Mouse (Mus musculus) A20 (cell line): ENCODE measurements around the gene Rab42.

ENCODE experiments used
- DNase-seq: peaks from one replicate; pipeline ENCODE4 v3.0.0-alpha.2; 2011; ENCODE audit warnings: low read depth, low spot score

The Rab42 gene

DNA sequence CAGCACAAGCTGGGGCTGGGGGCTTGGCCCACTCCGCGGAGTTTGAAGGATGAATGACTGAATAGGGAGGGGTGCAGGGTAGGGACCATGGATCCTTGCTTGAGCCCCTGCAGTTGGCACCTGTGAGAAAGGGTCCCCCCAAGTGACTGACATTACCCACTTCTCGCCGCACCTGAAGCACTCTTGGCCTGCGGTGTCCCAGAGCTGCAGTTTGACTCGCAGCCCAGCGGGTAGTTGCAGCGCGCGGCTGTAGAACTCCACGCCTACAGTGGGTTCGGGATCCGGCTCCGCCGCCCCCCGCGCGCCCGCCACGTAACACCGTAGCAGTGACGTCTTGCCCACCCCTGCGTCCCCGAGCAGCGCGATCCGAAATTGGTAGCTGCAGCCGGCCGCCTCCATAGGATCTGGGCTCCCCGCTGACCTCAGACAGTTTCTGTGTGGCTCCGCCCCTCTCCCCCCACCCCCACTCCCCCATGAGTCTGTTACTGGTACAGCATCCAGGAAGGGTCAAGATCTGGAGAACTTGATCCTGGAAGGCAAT lies at the start of gene Rab42:
Gene Rab42, minus strand, starts transcription at position 447 of the 541 bp plus-strand sequence.
- peak; percentile 39 for DNase-seq

DNA sequence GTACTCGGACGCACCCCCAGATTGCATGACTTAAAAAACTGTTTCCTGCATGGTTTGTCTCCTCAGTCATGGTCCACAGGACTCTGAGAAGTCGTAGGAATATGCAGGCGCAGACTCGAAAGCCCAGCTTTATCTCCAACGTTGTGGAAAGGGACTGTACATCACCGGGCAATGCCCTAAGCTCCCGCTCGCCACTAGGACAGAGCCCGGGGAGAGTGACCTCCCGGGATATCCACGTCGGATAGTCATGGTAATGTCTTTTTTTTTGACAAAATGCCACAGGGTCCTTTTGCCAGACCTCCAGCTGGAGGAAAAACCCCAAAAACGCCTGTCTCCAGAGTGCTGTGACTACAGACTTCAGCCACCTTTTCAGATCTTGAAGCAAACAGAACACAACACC lies 49.6 kb upstream of the Rab42 start:
- DNase-seq: peak; percentile 36

DNA sequence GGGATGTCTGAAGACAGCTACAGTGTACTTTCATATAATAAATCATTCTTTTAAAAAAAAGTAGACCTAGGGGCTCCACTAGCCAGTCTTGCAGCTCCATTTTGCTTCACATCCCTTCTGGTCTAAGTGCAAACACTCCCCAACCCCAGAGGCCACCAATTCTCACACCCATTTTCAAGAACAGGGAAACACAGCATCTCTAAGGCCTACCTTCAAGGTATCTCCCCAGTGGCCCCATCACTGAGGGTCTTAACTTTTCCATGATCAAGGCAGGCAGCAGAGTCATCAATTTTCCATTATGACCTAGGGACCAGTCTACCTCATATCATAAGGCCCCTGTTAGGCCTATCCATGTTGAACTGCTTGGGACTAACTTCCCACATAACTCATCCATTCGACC lies 48.2 kb upstream of the Rab42 start:
- DNase-seq: no peak

DNA sequence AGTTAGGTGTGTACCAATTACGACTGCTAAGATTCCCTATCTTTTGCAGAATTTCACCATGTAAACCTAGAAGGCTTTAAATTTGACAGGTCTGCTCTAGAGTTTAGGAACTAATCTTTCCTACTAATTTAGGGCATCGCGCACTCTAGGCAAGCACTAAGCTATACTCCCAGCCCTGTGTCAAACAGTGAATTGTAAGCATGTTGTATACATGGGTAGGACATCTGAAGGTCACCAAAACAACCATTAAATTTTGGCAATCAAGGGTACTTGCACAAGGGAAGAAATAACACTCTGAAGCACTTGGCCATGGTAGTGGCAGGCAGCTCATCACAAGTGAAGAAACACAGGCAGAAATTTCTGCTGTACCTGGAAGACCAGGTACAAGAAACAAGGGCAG lies 47.7 kb upstream of the Rab42 start:
- peak; percentile 25 for DNase-seq

DNA sequence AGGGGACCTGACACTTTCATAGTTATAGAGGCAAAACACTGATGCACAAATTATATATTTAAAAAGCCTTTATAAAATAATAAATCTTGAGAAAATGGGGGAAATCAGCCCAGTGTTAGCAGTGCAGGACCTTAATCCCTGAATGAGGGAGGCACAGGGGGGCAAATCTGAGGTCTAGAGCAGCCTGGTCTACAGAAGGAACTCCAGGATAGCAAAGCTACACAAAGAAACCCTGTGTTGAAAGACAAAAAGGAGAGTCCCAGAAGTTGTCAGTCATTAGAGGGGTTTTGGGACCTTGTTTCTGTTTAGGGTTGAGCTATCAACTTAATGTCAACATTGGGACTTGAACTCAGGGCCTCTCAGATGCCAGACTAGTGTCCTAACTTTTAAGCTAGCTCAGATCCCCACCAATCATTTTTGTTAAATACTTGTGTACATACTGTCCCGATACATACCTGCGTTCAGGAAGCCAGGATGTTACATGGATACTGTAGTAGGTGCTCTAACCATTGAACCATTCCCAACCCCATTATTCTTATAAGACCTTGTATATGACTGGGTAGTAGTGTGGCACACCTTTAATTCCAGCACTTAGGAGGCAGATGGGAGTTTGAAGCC lies 47.0 kb upstream of the Rab42 start:
- DNase-seq: peak; percentile 37

DNA sequence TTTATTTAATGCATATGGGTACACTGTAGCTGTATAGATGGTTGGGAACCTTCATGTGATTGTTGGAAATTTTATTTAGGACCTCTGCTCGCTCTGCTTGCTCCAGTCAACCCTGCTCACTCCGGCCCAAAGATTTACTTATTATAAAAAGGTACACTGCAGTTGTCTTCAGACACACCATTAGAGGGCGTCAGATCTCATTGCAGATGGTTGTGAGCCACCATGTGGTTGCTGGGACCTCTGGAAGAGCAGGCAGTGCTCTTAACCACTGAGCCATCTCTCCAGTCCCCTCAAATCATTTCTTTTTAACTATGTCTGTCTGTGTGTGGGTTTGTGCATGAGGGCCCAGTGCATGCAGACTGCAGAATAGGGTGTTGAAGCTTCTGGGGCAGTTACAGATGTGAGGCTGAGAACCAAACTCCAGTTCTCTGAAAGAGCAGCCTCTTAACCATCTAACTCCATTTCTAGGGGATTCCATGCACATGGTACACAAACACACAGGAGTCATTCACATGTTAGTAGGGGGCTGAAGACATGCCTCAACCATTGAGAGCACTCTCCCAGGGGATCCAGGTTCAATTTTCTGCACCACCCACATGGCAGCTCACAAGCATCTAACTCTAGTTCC lies 46.4 kb upstream of the Rab42 start:
- peak; percentile 59 for DNase-seq

DNA sequence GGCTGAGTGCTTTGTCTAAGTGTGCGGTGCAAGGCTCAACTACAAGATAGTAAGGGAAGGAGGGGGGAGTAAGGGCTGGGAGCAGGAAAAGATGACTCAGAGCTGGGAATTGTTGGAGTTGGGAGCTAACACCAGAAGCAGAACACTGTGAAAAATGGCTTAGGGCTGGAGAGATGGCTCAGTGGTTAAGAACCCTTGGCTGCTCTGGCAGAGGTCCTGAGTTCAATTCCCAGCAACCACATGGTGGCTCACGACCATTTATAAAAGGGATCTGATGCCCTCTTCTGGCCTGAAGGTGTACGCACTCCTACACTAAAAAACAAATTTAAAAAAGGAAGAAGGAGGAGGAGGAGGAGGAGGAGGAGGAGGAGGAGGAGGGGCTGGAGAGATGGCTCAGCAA lies 43.5 kb upstream of the Rab42 start:
- DNase-seq: peak; percentile 68

DNA sequence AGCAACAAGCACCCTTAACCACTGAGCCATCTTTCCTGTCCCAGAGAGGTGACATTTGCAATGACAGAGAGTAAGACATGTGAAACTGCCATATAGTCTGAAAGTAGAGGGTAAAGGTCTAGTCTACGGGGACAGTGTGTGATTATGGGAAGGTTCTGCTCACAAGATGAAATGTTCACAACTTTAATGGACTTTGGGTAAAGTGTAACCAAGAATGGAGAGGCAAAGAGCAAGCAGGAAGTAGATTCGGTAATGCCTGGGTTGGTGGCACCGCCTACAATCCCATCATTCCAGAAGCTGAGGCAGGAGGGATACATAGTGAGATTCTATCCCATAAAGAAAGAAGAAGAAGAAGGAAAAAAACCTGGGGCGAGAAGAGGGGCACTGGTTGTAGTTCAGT lies 43.1 kb upstream of the Rab42 start:
- no peak for DNase-seq

DNA sequence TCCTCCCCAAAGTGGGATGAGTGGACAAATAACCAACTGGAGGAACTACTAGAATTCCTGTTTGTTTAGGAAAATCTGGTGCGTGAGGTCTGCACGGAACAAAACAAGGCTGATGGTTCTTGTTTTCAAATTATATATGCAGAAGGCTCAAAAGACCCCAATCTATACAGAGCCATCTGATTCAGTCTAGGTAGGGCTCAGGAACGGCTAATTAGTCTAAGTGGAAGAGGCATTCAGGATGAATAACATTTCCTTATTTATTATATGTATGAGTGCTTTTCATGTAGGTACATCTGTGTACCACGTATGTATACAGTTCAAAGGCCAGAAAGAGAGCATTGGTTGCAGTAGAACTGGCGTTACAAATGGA lies 42.6 kb upstream of the Rab42 start:
- DNase-seq: no peak

DNA sequence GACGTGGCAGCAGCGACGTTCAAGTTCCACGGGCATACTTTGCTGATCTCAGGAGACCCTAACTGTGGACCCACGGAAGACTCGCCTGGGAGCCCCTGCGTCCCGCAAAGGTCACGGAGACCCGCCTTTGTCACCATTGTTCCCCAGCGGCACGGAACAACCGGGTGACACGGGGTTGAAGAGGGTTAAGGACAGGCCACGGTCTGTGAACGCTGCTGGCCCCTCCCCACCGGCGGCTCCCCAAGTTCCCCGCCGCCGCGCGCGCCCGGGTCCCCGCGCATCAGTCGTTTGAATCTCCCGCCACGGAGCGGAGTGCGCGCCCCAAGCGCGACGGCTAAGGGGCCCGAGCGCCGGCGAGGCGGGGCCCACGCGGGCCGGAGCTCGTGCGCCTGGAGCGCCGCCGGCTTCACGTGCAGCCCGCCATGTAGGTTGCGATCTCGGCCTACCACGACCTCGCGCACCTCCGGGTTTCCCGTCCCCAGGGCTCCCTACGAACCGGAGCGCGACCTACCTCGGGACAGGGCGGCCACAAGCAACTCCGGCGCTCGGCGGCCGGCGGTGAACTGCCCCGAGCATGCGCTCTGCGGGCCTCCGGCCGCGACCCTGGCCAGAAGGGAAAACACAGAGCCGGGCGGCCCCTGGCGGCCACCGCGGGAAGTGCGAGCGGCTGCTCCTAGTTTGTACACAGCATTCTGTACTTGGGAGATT lies 42.1 kb upstream of the Rab42 start:
- DNase-seq: peak; percentile 93

DNA sequence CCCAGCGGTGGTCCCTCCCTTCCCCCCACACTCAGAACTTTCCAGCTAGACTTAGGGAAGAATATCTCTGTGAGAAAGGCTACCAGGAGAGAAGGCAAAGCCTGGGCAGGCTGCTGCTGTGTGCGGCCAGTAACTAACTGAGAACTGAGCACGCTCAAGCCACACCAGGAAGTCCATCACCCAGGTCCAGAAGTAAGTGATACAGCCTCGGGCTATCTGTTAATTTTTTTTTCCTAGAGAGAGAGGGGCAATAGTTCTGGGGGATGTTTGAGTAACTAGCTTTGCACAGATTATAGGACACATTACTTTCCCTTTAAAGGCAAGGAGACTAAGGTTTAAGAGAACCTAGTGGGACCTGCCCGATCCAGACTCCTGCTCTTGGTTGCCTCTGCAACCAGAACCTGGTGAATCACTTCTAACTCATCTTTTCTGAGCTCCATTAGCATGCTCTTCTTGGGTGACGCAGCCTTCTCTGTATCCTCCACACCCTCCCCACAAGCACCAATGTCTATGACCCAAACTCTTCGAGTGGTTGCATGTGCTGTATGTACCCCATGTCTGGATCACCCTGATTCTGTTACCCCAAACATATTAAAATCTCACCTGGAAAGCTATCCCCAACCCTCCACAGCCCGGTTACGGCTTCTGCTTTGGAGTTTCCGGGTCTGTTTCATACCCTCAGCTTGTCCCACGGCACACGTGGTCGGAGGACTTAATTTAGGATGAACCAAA lies 41.4 kb upstream of the Rab42 start:
- DNase-seq: peak; percentile 68

DNA sequence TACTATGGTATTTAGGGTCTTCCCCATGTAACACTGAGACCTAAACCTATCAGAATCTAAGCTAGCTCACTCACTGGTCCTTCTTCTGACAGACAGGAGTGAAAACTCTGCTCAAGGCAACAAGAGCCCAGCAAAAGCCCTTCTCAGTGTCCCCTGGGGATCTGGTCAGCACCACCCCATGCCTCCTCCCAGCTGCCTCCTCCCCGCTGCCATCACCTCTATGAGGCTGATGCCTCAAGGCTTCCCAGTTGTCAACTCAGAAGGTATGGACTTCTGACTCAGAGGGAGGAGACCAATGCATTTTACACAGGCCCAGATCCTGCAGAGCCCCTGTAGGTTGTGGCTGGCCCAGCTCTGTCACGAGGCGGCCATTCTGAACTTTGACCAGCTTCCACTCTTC lies 38.3 kb upstream of the Rab42 start:
- no peak for DNase-seq

DNA sequence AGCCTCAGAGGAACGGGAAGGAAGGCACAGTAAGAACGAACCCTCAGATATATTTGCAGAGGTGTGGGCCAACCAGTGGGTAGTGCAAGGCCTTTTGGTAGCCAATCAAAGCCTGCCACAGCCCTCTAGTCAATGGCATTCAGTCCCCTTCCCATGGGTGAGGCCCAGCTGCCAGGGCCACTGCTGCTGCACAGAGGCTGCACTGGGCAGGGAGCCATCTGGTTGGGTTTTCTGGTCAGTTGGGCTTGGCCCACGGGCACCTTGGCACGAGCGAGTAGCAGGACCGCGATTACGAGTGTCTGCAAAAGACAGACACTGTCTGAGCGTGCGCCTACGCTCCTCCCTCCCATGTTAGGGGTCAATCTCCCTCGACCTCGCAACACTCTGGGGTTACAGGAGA lies 35.8 kb upstream of the Rab42 start:
- DNase-seq: no peak

DNA sequence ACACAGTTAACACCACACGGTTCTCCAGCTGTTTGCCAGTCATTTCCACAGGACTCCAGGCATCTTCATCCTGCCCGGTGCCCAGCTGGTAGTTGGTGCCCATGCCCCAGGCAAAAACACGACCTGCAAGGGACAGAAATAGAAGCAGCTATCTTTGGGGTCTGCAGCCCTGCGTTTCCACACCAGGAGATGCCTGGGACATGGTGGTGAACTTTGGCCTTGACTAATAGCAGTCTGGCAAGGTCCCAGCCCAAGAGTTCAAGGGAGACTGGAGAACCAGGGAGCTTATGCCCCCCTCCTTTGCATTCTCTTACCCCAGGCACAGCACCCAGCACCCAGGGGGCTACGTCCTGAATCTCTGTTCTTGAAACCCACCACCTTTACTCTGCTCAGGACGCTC lies 29.7 kb upstream of the Rab42 start:
- no peak for DNase-seq

DNA sequence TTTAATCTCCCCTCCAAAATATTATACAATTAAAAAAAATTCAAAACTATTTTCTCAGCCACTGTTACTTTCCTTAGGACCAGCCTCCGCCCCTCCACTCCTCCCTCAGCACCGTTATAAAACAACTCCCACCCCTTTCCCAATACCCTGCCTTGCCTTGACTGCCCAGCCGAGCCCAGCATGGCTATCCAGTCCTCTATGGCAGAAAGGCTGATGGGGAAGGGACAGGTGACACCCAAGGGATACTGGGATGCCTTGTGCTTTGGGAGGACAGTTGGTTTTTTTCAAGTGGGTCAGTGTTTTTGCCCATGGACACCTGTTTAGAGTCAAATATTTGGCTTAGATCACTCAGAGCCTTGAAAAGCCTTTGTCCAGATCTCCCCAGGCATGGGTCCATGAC lies 28.8 kb upstream of the Rab42 start:
- no peak for DNase-seq

DNA sequence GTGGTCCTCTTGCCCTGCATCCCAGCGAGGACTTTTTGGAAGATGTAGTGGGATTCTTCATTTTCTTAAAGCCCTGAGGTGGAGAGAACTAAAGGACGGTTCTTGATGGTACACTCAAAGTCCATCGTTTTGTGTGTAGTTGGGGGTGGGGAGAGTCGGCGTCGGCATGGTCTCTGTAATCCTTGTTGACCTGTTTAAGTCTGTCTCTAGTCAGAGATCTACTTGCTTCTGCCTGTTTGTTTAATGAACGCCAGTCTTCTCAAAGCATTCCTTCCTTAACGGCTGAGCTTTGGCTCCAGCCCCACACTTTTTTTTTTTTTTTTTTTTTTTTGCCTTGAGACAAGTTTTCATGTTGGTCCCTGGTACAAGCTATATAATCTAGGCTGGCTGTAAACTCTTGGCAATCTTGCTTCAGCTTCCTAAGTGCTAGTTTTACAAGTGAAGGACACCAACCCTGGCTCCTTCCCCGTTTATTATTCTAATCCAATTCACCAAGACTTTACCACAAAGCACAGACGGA lies 26.7 kb upstream of the Rab42 start:
- no peak for DNase-seq

DNA sequence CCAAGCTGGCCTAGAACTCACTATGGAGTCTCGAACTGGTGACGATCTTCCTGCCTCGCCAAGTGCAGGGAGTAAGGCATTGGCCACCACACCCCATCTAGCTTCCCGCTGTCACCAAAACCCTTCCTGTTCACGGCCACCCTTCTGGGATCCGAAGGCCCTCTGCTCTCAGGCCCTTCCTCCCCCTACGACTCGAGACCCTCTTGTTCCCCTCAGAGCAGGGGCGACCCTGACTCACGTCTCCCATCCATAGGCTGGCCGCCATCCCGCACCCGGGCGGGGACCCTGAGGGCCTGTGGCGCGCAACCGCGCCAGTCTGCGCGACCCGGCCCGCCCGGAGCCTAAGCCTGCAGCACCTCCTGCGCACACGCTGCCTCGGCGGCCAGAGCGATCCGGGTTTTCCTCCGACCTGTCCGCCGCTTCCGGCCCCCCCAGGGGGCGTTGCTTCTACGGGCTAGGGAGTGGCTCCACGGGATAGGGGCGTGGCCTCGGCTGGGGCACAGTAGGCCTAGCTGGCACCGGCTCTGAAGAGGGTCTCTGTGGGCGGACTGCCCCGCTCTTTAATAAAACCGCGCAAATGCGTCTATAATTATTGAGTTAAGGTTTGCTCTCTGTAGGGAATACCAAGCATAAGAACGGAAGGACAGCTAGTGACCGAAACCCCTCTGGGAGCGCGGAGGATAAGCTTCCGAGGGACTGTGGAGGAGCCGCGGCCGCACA lies 26.1 kb upstream of the Rab42 start, which contains the start of gene Trnau1ap:
Gene Trnau1ap, minus strand, starts transcription at position 424 of the 720 bp plus-strand sequence.
- peak; percentile 94 for DNase-seq

DNA sequence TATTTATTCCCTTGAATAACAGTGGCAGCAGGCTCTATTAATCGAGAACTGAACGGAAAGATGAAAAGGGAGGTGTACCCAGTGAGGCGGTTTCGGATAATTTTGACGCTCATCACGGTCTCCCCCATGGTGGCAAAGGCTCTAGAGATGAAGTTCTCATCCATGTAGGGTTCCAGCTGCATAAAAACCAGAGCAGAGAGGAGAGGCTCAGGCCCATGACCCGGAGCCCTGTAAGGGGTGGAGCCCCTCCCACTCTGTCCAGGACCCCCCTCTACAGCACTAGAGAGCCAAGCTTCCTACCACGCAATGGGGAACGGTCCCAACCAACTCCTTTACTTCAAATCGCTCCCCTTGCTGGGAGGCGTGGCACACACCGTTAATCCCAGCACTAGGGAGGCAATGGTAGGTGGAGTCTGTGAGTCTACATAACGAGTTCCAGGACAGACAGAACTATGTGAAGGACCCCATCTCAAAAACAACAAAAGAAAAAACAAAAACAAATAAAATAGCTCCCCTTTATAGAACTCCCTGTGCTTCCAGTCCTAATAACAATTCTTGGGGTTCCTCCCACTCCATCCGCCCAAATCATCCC lies 25.3 kb upstream of the Rab42 start:
- DNase-seq: peak; percentile 10

DNA sequence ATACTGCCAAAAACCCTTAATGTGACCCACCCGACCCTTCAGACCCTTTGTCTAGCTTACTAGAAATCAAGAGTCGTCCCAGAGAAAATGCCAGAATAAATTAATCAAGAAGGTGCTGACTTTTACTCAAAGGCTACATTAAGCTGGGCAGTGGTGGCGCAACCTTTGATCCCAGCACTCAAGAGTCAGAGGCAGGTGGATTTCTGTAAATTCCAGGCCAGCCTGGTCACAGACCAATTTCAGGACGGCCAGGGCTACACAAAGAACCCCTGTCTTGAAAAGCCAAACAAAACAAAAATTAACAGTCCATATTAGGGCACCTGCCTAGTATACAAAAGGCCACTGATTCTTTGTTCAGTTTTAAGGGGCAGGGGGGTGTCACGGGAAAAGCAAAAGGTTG lies 23.3 kb upstream of the Rab42 start:
- DNase-seq: no peak

DNA sequence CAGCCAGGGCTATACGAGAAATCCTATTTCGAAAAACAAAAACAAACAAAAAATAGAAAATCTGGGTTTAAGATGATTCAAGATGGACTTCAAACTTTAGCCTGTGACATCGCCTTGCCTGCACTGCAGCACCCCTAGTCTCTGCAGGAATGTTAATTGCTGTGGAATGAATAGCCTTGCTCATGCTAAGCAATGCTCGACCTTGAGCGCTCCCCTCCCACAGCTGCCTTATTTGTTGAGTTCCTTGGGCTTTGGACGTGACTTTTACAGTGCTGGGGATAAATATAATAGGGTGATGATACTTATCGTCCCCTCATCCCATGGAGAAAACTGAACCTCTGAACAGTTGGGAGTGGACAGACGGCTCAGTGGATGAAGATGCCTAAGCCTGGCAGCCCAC lies 12.5 kb upstream of the Rab42 start:
- no peak for DNase-seq

DNA sequence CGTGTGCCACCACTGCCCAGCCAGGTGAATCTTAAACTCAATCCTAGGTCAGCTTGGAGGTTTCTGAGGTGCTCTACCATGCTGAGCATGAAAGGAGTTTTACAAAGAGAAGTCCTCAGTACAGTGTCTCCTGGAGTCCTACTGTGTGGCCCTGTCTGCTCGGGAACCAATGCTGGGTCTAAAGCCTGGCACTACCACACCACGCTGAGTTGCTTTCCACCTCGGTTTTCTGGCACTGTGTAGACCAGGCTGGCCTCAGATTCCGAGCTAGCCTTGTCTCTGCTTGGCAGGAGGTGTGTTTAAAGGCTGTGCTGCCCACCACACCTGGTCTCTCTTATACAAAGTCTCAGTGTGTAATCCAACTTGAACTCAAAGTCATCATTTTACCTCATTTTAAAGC lies 9.4 kb upstream of the Rab42 start:
- DNase-seq: no peak
